In the genomic region with DNA sequence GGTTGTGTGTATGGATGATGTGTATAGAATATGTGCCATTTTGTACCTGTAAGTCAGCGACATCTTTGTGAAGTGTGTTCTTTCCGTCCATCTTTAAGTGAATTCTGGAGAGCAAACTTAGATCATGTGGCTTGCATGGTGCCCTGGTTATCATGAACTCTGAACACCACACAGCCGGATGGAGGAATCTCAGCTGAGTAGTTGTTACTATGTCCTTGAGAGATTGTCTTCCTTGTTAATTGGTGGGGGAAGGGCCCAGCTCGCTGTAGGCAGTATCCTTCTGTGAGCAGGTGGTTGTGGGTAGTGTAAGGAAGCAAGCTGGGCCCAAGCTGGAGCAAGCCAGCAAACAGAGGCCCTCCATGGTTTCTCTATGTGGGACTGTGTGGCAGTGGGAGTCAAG, we compare ENCODE assay signal across 28 mouse cellular contexts.
"Had no signal": no experiment of that assay in that cellular context is flagged by ENCODE, and none has a peak within 500 bp of the region (broad histone marks: within the 10 kb centered on the region; RNA-seq: fewer than 3 reads in every experiment).

No protein-coding gene starts in this region.

- H3K27ac ChIP-seq: gastrocnemius, adult 2 months; heart, adult 2 months; heart, embryonic 13.5 days; heart, embryonic 15.5 days; hindbrain, embryonic 10.5 days; hindbrain, embryonic 12.5 days; hindbrain, embryonic 14.5 days; kidney, embryonic 15.5 days; kidney, postnatal 0 days; limb, embryonic 13.5 days; limb, embryonic 15.5 days; liver, embryonic 12.5 days; liver, embryonic 14.5 days had no signal

- H3K4me3 ChIP-seq: gastrocnemius, adult 2 months; heart, adult 2 months; heart, embryonic 13.5 days; heart, embryonic 15.5 days; hindbrain, embryonic 10.5 days; hindbrain, embryonic 12.5 days; kidney, embryonic 15.5 days; limb, embryonic 13.5 days; limb, embryonic 15.5 days; liver, embryonic 12.5 days had no signal

- H3K9ac ChIP-seq: heart, embryonic 13.5 days; heart, embryonic 15.5 days; hindbrain, embryonic 12.5 days; hindbrain, embryonic 14.5 days; kidney, embryonic 15.5 days; limb, embryonic 13.5 days; limb, embryonic 15.5 days; liver, embryonic 12.5 days; liver, embryonic 14.5 days had no signal

- H3K9me3 ChIP-seq: heart, embryonic 13.5 days; heart, embryonic 15.5 days; hindbrain, embryonic 10.5 days; hindbrain, embryonic 12.5 days; kidney, embryonic 15.5 days; limb, embryonic 13.5 days; limb, embryonic 15.5 days; liver, embryonic 12.5 days had no signal

- H3K27me3 ChIP-seq: liver, embryonic 12.5 days had no signal

- H3K4me1 ChIP-seq: liver, embryonic 12.5 days had no signal

- H3K36me3 ChIP-seq: heart, embryonic 13.5 days; heart, embryonic 15.5 days; hindbrain, embryonic 10.5 days; hindbrain, embryonic 12.5 days; kidney, embryonic 15.5 days; limb, embryonic 13.5 days; limb, embryonic 15.5 days; liver, embryonic 12.5 days had no signal

- H3K4me2 ChIP-seq: heart, embryonic 11.5 days; heart, embryonic 13.5 days; heart, embryonic 15.5 days; hindbrain, embryonic 12.5 days; hindbrain, embryonic 14.5 days; kidney, embryonic 15.5 days; limb, embryonic 13.5 days; limb, embryonic 15.5 days; liver, embryonic 12.5 days had no signal

- ATAC-seq: hindbrain, embryonic 16.5 days; inflammation-experienced regulatory T-cells, adult 6 months; liver, embryonic 12.5 days had no signal

- DNase-seq: gastrocnemius, adult 2 months; gastrocnemius, postnatal 10 days; gastrocnemius, postnatal 25 days; heart, adult 2 months; heart, postnatal 14 days; heart, postnatal 4 days; kidney, adult 11 months; kidney, adult 2 months; kidney, adult 9 months; kidney, postnatal 14 days; kidney, postnatal 36 days; layer of hippocampus, adult 9-11 months; layer of hippocampus, postnatal 36 days; left cerebral cortex, postnatal 4 days had no signal
